Mouse (Mus musculus) stomach, postnatal 0 days (tissue): ENCODE measurements around the gene H2-Q6.
"Not testable (repeated sequence)": the region's sequence is repeated elsewhere in the genome, so short reads cannot be mapped to it uniquely, and the experiment has no call there.

Experiments
- CTCF ChIP-seq: IDR thresholded peaks from 2 replicates; pipeline ENCODE4 v1.5.1; 2016; ENCODE audit warnings: antibody characterized with exemption, low read depth, mild to moderate bottlenecking, moderate library complexity
- EP300 ChIP-seq: optimal IDR thresholded peaks from 2 replicates; pipeline ENCODE3; 2016; ENCODE audit warnings: antibody characterized with exemption

DNA sequence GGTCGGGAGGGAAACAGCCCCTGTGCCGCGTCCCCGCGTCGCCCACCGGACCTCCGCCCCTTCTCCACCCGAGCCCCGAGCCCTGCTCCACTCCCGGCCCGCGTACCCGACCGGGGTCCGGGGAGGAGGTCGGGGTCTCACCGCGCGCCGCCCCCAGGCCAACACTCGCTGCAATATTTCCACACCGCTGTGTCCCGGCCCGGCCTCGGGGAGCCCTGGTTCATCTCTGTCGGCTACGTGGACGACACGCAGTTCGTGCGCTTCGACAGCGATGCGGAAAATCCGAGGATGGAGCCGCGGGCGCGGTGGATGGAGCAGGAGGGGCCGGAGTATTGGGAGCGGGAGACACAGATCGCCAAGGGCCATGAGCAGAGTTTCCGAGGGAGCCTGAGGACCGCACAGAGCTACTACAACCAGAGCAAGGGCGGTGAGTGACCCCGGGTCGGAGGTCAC lies 14.7 kb downstream of the H2-Q6 start:
- not testable (repeated sequence) for TF ChIP-seq CTCF, EP300
